Mouse (Mus musculus) embryonic facial prominence, embryonic 11.5 days (tissue): ENCODE results near the gene Bcl11b. TPM values are rescaled to one million over a fixed set of nuclear protein-coding genes. Genes with fewer than 3 reads are reported as not detected.

ENCODE experiments used
- ATAC-seq: fragments of 200-750 bp; cut with Nextera tagmentation; replicated peaks from 2 replicates; pipeline ENCODE4 v1.8.0; 2017; ENCODE audit warnings: low read depth; ENCODE audit not compliant: insufficient number of reproducible peaks, low FRiP score, low TSS enrichment
- DNase-seq: peaks from one replicate; pipeline ENCODE4 v3.0.0-alpha.2; 2015; ENCODE audit warnings: low spot score
- H3K27ac ChIP-seq: fragments of 300-500 bp; sonication (generic); replicated peaks from 2 replicates; pipeline ENCODE4 v1.5.1; 2014; ENCODE audit warnings: mild to moderate bottlenecking, low read depth, low read length, control low read depth
- H3K27me3 ChIP-seq: fragments of 300-500 bp; sonication (generic); 2 replicates; pipeline ENCODE4 v1.6.1; 2014; ENCODE audit warnings: mild to moderate bottlenecking, low read length, moderate library complexity, mixed read lengths; ENCODE audit not compliant: control insufficient read depth, insufficient read depth
- H3K36me3 ChIP-seq: fragments of 300-500 bp; sonication (generic); replicated peaks from 2 replicates; pipeline ENCODE4 v1.6.1; 2014; ENCODE audit warnings: low read depth, mild to moderate bottlenecking, low read length, moderate library complexity, mixed read lengths; ENCODE audit not compliant: control insufficient read depth, insufficient read depth
- H3K4me1 ChIP-seq: fragments of 300-500 bp; sonication (generic); 2 replicates; pipeline ENCODE4 v1.6.1; 2014; ENCODE audit warnings: low read length, mixed read lengths; ENCODE audit not compliant: control insufficient read depth, insufficient read depth
- H3K4me2 ChIP-seq: fragments of 300-500 bp; sonication (generic); 2 replicates; pipeline ENCODE4 v1.6.1; 2014; ENCODE audit warnings: low read depth, mild to moderate bottlenecking, control low read depth, low read length, moderate library complexity
- H3K4me3 ChIP-seq: fragments of 300-500 bp; sonication (generic); 2 replicates; pipeline ENCODE4 v1.5.1; 2014; ENCODE audit warnings: low read depth, low read length, control low read depth
- H3K9ac ChIP-seq: fragments of 300-500 bp; sonication (generic); replicated peaks from 2 replicates; pipeline ENCODE4 v1.6.1; 2014; ENCODE audit warnings: mild to moderate bottlenecking, control low read depth, low read length
- H3K9me3 ChIP-seq: fragments of 300-500 bp; sonication (generic); replicated peaks from 2 replicates; pipeline ENCODE4 v1.6.1; 2016; ENCODE audit warnings: mild to moderate bottlenecking, low read length, inconsistent platforms, mixed read lengths; ENCODE audit not compliant: control insufficient read depth
- WGBS: fragments of 180-500 bp; shearing (Covaris S2); extraction: QIAGEN DNeasy Blood & Tissue Kit; methylation state at CpG from one replicate; pipeline ENCODE4 v1.1.7; 2014; 5-methylcytosine and 5-hydroxymethylcytosine counted together
- polyA plus RNA-seq: library from polyadenylated mRNA; unstranded; fragments of >200 nt; fragmentation: Nextera tagmentation; extraction: Ambion mirVana; gene quantifications from 2 replicates; pipeline ENCODE4 v1.2.1, GENCODE M21; 2014

The Bcl11b gene
- polyA plus RNA-seq, 1 experiment from 2014 or later, result 14.8 TPM

GRCm38 (mm10) chr12:107880748-107881147 lies 122.7 kb downstream of the Bcl11b start:
- Histone ChIP-seq H3K9me3 (no peaks in the 10 kb centered on the region; the same call in 1 of the 2 replicates), H3K4me1 (0 out of 2 replicates have a peak, but pooled peaks cover 2% of the 10 kb centered on the region), H3K9ac (no peak overlapping the region), H3K4me2 (no peak overlapping the region), H3K36me3 (no peaks in the 10 kb centered on the region), H3K27me3 (no peaks in the 10 kb centered on the region), H3K4me3 (no peak overlapping the region), H3K27ac (no peak overlapping the region)
- ATAC-seq (no peak), DNase-seq (no peak)
- WGBS, result 76% methylated on average over 13 of the region's 13 CpGs

GRCm38 (mm10) chr12:107879114-107879777 lies 124.2 kb downstream of the Bcl11b start:
- H3K36me3 ChIP-seq, result no peaks in the 10 kb centered on the region
- H3K27me3 ChIP-seq, result no peaks in the 10 kb centered on the region
- DNase-seq (no peak), ATAC-seq (no peak)
- no peak overlapping the region for H3K4me3 ChIP-seq
- H3K27ac ChIP-seq, result no peak overlapping the region
- no peaks in the 10 kb centered on the region; the same call in 1 of the 2 replicates for H3K9me3 ChIP-seq
- H3K9ac ChIP-seq, result no peak overlapping the region
- WGBS, result 88% methylated on average over 16 of the region's 16 CpGs
- no peak overlapping the region for H3K4me2 ChIP-seq
- H3K4me1 ChIP-seq, result 0 out of 2 replicates have a peak, but pooled peaks cover 2% of the 10 kb centered on the region

DNA sequence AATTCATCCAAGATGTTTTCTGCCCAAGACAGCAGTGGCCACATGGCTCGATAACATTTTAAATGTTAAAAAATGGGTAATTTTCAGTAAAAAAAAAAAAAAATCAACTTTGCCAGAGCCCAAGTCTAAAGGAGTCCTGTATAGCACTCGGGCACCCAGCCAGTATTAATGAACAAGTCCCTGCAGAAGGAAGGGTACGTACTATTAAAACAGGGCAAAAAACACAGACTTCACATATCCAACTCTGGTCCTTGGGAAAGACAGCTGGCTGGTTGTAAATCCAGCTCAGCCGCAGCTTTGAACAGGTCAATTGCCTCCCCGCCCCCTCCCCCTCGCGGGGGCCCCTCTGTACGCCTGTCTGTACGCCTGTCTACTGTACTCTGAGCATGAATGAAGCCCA lies 127.2 kb downstream of the Bcl11b start:
- 79% methylated on average over 9 of the region's 9 CpGs for WGBS
- H3K9me3 ChIP-seq, result no peaks in the 10 kb centered on the region; the same call in 1 of the 2 replicates
- DNase-seq (no peak), ATAC-seq (no peak)
- no peak overlapping the region for H3K9ac ChIP-seq
- H3K27ac ChIP-seq, result no peak overlapping the region
- H3K4me3 ChIP-seq, result no peak overlapping the region
- no peaks in the 10 kb centered on the region for H3K27me3 ChIP-seq
- H3K36me3 ChIP-seq, result no peaks in the 10 kb centered on the region
- no peak overlapping the region for H3K4me2 ChIP-seq
- no peaks in the 10 kb centered on the region for H3K4me1 ChIP-seq

GRCm38 (mm10) chr12:107874467-107875142 lies 128.8 kb downstream of the Bcl11b start:
- 92% methylated on average over 27 of the region's 27 CpGs for WGBS
- DNase-seq, result no peak
- H3K4me2 ChIP-seq, result no peak overlapping the region
- H3K36me3 ChIP-seq, result no peaks in the 10 kb centered on the region
- H3K27me3 ChIP-seq, result no peaks in the 10 kb centered on the region
- ATAC-seq, result no peak
- H3K9ac ChIP-seq, result no peak overlapping the region
- no peak overlapping the region for H3K4me3 ChIP-seq
- H3K27ac ChIP-seq, result no peak overlapping the region
- no peaks in the 10 kb centered on the region; the same call in 1 of the 2 replicates for H3K9me3 ChIP-seq
- H3K4me1 ChIP-seq, result no peaks in the 10 kb centered on the region

- Histone ChIP-seq H3K27ac (no peak overlapping the region), H3K4me3 (no peak overlapping the region), H3K4me2 (no peak overlapping the region), H3K27me3 (no peaks in the 10 kb centered on the region), H3K9ac (no peak overlapping the region), H3K4me1 (no peaks in the 10 kb centered on the region), H3K36me3 (no peaks in the 10 kb centered on the region), H3K9me3 (no peaks in the 10 kb centered on the region)
- 83% methylated on average over 20 of the region's 20 CpGs for WGBS
- DNase-seq (no peak), ATAC-seq (no peak)
Observed at GRCm38 (mm10) chr12:107869526-107870050, 133.8 kb downstream of the Bcl11b start.

GRCm38 (mm10) chr12:107868291-107868690 lies 135.1 kb downstream of the Bcl11b start:
- Histone ChIP-seq H3K36me3 (no peaks in the 10 kb centered on the region), H3K9ac (no peak overlapping the region), H3K9me3 (no peaks in the 10 kb centered on the region), H3K27ac (no peak overlapping the region), H3K27me3 (no peaks in the 10 kb centered on the region), H3K4me3 (no peak overlapping the region), H3K4me1 (no peaks in the 10 kb centered on the region), H3K4me2 (no peak overlapping the region)
- WGBS, result 93% methylated on average over 2 of the region's 2 CpGs
- DNase-seq, result no peak
- ATAC-seq, result no peak

Other genes with a start within 250 kb of the Bcl11b start
- 86.6 and 101 TPM in 2 replicates for gene Setd3, start 175.7 kb upstream of the Bcl11b start, polyA plus RNA-seq
- gene Ccnk, start 176.0 kb upstream of the Bcl11b start, polyA plus RNA-seq, result 7.8 and 8.3 TPM in 2 replicates